Mouse (Mus musculus): Measurements from ENCODE around the gene Ctcfl.

DNA sequence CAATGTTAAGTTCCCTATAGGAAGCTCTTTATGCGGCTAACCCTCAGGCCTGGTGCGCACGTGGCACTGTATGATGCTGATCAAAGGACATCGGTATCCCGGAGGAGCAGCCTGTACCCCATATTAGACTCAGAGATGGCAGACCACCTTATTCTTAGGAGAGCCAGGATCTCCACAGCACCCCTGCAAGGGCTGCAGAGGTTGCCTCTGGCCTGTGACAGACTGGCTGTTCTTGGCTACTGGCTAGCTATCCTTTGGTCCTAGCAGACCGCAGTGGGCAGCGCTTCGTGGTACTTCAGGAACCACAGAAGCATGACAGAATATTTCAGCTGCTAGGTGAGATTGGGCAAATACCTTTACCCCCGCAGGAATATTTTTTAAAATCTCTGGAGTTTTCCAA lies 12.9 kb downstream of the Ctcfl start:
- TF ChIP-seq POLR2A (IDR thresholded peaks at IDR 0.05; ENCODE audit: borderline replicate concordance, extremely low read depth, insufficient read depth, insufficient read length, poor library complexity, severe bottlenecking), result no peak
- no peak for TF ChIP-seq CTCF (IDR thresholded peaks at IDR 0.05; ENCODE audit: borderline replicate concordance, extremely low read depth, insufficient read depth, insufficient read length)
